Mouse (Mus musculus) adrenal gland, postnatal 10 days (tissue): ENCODE data around the gene Krt1. TPM values are rescaled to one million over a fixed set of nuclear protein-coding genes. Genes with fewer than 3 reads are reported as not detected.

Experiments used
- DNase-seq: peaks from one replicate; pipeline ENCODE4 v3.0.0; 2021; ENCODE audit warnings: mixed read lengths
- microRNA-seq: library from miRNA; unstranded; fragments of <30 nt; microRNA quantifications from one replicate; pipeline ENCODE4 v1.2.0, GENCODE M21; 2021
- total RNA-seq, 2 experiments: library from RNA; stranded (reverse); gene quantifications; 2 replicates each; pipeline ENCODE4 v1.2.3; 2021

The Krt1 gene
- total RNA-seq, 2 experiments from 2014 or later: 0.18 to 0.51 TPM

DNA sequence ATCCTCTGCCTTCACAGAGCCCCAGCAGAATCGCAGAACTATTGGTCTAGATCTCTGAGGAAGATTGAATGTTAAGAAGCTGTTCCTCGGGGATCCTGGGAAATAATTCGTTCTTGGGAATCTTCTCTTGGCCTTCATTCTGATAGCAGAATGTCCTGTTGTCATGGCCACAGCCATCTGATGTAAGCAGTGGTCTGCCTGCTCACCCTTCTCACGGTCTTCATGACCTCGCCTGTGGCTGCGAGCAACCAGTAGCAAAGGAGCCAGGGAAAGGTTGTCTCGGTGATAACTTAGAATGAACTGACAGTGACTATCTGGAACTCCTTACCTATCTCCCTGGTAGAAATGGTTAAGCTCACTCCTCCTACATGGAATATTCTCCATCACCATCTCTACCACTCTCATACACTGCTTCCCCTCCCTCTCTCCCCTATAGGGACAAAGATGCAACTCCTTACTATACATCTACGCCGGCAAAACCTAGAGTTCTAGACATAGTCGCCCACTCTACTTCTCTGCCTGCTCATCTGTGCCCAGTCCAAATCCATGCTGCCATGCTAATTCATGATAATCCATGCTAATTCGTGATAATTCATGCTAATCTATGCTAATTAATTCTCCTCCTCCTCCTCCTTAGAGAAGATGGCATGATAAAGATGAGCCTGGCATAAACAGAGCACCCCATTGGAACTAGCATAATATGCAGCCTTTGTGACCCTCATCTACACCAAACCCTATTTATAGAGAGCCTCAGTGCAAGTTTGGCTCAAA is 47.4 kb downstream of the Krt1 start:
- DNase-seq: no peak

DNA sequence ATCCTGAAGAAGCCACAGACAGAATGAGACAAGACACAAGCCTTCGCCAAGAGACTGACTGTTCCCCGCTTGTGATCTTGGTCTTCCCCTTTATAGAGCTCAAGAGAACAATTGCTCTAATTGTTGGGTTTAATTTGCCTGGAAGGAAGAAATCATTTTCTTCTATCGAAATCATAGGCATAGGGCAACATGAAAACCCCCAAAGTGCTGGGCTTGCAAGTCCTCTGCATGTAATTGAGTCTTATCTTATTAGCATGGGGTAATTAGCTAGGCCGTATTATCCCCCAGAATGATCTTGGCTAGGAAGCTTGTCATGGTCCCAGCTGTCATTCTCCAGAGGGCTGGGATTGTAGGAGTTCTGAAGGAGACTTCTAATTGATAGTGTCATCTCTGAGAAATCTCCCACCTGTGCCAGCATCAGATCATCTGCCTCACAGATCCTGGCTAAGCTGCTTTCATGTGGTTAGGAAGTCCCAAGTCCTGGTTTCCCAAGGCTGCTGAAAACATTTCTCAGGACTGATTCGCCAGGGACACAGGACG is 48.2 kb downstream of the Krt1 start, which contains the start of gene Krt73:
Krt73 (minus strand) TSS at position 51 of the 540 bp plus-strand sequence.
- no peak for DNase-seq

Small RNA genes lying within 50 kb of the gene (microRNA-seq; reads per million reads assigned to microRNA genes)
- gene Gm44356: not detected

Other genes with a start within 250 kb of the Krt1 start
- not detected for gene Gm5414, start 222.6 kb downstream of the Krt1 start, total RNA-seq
- not detected for gene Gm5478, start 203.4 kb downstream of the Krt1 start, total RNA-seq
- gene Krt6b, start 170.5 kb downstream of the Krt1 start, total RNA-seq: not detected
- not detected for gene Krt6a, start 156.5 kb downstream of the Krt1 start, total RNA-seq
- gene Krt5, start 137.9 kb downstream of the Krt1 start, total RNA-seq: not detected
- gene Krt71, start 107.7 kb downstream of the Krt1 start, total RNA-seq: not detected
- gene Krt72, start 64.3 kb downstream of the Krt1 start, total RNA-seq: not detected
- gene Krt73, start 48.4 kb downstream of the Krt1 start, total RNA-seq: not detected
- not detected for gene Krt2, start 32.6 kb downstream of the Krt1 start, total RNA-seq
- not detected for gene Krt77, start 18.9 kb upstream of the Krt1 start, total RNA-seq
- gene Krt76, start 42.1 kb upstream of the Krt1 start, total RNA-seq: not detected
- gene Krt4, start 73.9 kb upstream of the Krt1 start, total RNA-seq: under 1 TPM in 1 of 2 experiments, not detected in 1; 0.18 TPM
- gene Krt79, start 89.5 kb upstream of the Krt1 start, total RNA-seq: 1 to 10 TPM; 3.8 to 5.3 TPM
- gene Krt78, start 103.5 kb upstream of the Krt1 start, total RNA-seq: under 1 TPM in 1 of 2 experiments, not detected in 1; 0.09 TPM
- gene Krt8, start 153.7 kb upstream of the Krt1 start, total RNA-seq: 10 to 100 TPM; 12.1 to 24.2 TPM
- gene Krt18, start 177.4 kb upstream of the Krt1 start, total RNA-seq: 10 to 100 TPM; 15.9 to 28.3 TPM
- gene Eif4b, start 223.0 kb upstream of the Krt1 start, total RNA-seq: 100 to 1,000 TPM; 248 to 266 TPM
- gene Tns2, start 249.6 kb upstream of the Krt1 start, total RNA-seq: 10 to 100 TPM; 64.5 to 84.6 TPM